Mouse (Mus musculus): ENCODE data around the gene Ston2. TPM values are rescaled to one million over a fixed set of nuclear protein-coding genes. Genes with fewer than 3 reads are reported as not detected.

Ston2 gene
- total and polyA plus RNA-seq, 3 experiments = 3.6 to 4.7 (median 4.1) TPM

GRCm38 (mm10) chr12:91774811-91775284 is 13.3 kb downstream of the Ston2 start:
- Histone ChIP-seq H3K4me3 (no peak overlapping the region), H3K27me3 (ENCODE audit: control insufficient read depth, insufficient read depth, low read length) (peaks cover 5% of the 10 kb centered on the region), H3K4me1 (ENCODE audit: control insufficient read depth, insufficient read depth, low read length) (no peaks in the 10 kb centered on the region), H3K36me3 (ENCODE audit: control insufficient read depth, insufficient read depth, low read length) (no peaks in the 10 kb centered on the region), H3K27ac (no peak overlapping the region; the same call in none of the 2 replicates), H3K79me2 (replicated peaks; ENCODE audit: control insufficient read depth, insufficient read depth, low read length) (no peaks in the 10 kb centered on the region), H3K9ac (ENCODE audit: low read depth, low read length) (no peak overlapping the region)
- DNase-seq = peak; percentile 58 to 74
- 53% methylated on average over 8 of the region's 8 CpGs for WGBS
- TF ChIP-seq CTCF (IDR thresholded peaks at IDR 0.05) (peak; percentile 9; the same call in 1 of the 2 replicates), EP300 (IDR thresholded peaks at IDR 0.05; ENCODE audit: insufficient read depth, low read depth, low read length) (no peak)
- intact Hi-C loops (cut with DNase I) = no loop called here

DNA sequence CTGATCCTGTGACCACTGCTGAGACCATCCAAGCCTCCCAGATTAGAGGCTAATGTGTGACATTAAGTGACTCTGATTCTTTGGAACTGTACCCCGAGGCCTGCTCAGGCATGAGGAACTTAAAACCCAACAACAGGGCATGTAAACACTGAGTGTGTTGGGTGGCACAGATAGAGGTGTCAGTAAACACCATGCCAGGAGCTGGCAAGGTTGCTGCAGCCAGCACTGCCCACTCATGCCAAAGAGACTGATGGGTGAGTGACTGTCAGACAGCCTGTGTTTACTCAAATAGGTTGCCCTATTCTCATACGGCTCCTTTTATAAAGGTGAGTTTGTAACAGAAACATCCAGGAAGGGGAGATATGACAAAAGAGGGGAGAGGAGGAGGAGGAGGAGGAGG is 19.3 kb downstream of the Ston2 start:
- Histone ChIP-seq H3K4me1 (ENCODE audit: control insufficient read depth, insufficient read depth, low read length) (peaks cover 9% of the 10 kb centered on the region), H3K4me3 (no peak overlapping the region), H3K27ac (no peak overlapping the region), H3K9ac (ENCODE audit: low read depth, low read length) (no peak overlapping the region), H3K27me3 (ENCODE audit: control insufficient read depth, insufficient read depth, low read length) (no peaks in the 10 kb centered on the region), H3K79me2 (replicated peaks; ENCODE audit: control insufficient read depth, insufficient read depth, low read length) (no peaks in the 10 kb centered on the region), H3K36me3 (ENCODE audit: control insufficient read depth, insufficient read depth, low read length) (no peaks in the 10 kb centered on the region)
- no peak for TF ChIP-seq EP300 (IDR thresholded peaks at IDR 0.05; ENCODE audit: insufficient read depth, low read depth, low read length)
- TF ChIP-seq POLR2A (IDR thresholded peaks at IDR 0.05; ENCODE audit: insufficient read depth, low read depth, low read length) = no peak
- WGBS = 59% methylated on average over 2 of the region's 2 CpGs
- DNase-seq = no peak
- intact Hi-C loops (cut with DNase I) = no loop called here

GRCm38 (mm10) chr12:91768176-91768575 is 20.0 kb downstream of the Ston2 start:
- 88% methylated on average over 6 of the region's 6 CpGs for WGBS
- TF ChIP-seq POLR2A (IDR thresholded peaks at IDR 0.05; ENCODE audit: insufficient read depth, low read depth, low read length) = no peak
- no peaks in the 10 kb centered on the region for H3K27me3 ChIP-seq (ENCODE audit: control insufficient read depth, insufficient read depth, low read length)

GRCm38 (mm10) chr12:91766338-91767107 is 21.7 kb downstream of the Ston2 start:
- H3K27ac ChIP-seq = peak overlapping the region; percentile 54
- H3K4me3 ChIP-seq = peak overlapping the region; percentile 47
- H3K79me2 ChIP-seq (replicated peaks; ENCODE audit: control insufficient read depth, insufficient read depth, low read length) = no peaks in the 10 kb centered on the region
- WGBS = 36% methylated on average over 14 of the region's 14 CpGs
- intact Hi-C loops (cut with DNase I) = no loop called here
- H3K27me3 ChIP-seq (ENCODE audit: control insufficient read depth, insufficient read depth, low read length) = no peaks in the 10 kb centered on the region
- DNase-seq = peak; percentile 64 to 76
- no peaks in the 10 kb centered on the region for H3K36me3 ChIP-seq (ENCODE audit: control insufficient read depth, insufficient read depth, low read length)
- TF ChIP-seq EP300 (IDR thresholded peaks at IDR 0.05; ENCODE audit: insufficient read depth, low read depth, low read length) (peak; percentile 80), POLR2A (IDR thresholded peaks at IDR 0.05; ENCODE audit: insufficient read depth, low read depth, low read length) (no peak), CTCF (IDR thresholded peaks at IDR 0.05) (no peak)
- H3K4me1 ChIP-seq (ENCODE audit: control insufficient read depth, insufficient read depth, low read length) = peaks cover 9% of the 10 kb centered on the region
- H3K9ac ChIP-seq (ENCODE audit: low read depth, low read length) = 0 out of 2 replicates have a peak overlapping the region, but pooled peaks have one; percentile 14

More at GRCm38 (mm10) chr12:91768176-91768575, 20.0 kb downstream of the Ston2 start:
- H3K4me1 ChIP-seq (ENCODE audit: control insufficient read depth, insufficient read depth, low read length) = peaks cover 9% of the 10 kb centered on the region
- H3K27ac ChIP-seq = no peak overlapping the region
- DNase-seq = no peak
- H3K36me3 ChIP-seq (ENCODE audit: control insufficient read depth, insufficient read depth, low read length) = no peaks in the 10 kb centered on the region
- no peaks in the 10 kb centered on the region for H3K79me2 ChIP-seq (replicated peaks; ENCODE audit: control insufficient read depth, insufficient read depth, low read length)
- no peak overlapping the region for H3K9ac ChIP-seq (ENCODE audit: low read depth, low read length)
- intact Hi-C loops (cut with DNase I) = no loop called here
- no peak overlapping the region for H3K4me3 ChIP-seq

DNA sequence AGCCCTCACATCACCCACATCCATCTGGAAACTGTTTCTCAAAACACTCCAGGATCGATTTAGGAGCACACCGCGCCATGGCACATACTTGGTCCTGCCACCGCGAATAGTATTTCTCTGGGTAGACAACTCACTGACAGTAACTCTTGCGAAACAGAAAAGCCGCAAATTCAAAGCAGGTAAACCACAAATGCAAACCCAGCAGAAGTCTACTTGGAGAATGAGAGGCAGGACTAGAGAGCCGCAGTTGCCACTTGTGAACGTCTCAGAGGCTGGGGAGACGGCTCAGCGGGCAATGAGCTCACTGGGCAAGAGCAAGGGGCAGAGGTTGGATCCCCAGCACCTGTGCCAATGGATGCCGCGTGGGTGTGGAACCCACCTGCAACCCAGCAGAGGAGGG is 22.7 kb downstream of the Ston2 start:
- intact Hi-C loops (cut with DNase I) = no loop called here
- H3K4me3 ChIP-seq = no peak overlapping the region
- no peaks in the 10 kb centered on the region for H3K79me2 ChIP-seq (replicated peaks; ENCODE audit: control insufficient read depth, insufficient read depth, low read length)
- DNase-seq = peak in 1 of 2 experiments; percentile 16
- WGBS = 72% methylated on average over 13 of the region's 13 CpGs
- H3K36me3 ChIP-seq (ENCODE audit: control insufficient read depth, insufficient read depth, low read length) = no peaks in the 10 kb centered on the region
- no peak overlapping the region for H3K9ac ChIP-seq (ENCODE audit: low read depth, low read length)
- TF ChIP-seq POLR2A (IDR thresholded peaks at IDR 0.05; ENCODE audit: insufficient read depth, low read depth, low read length) (no peak), EP300 (IDR thresholded peaks at IDR 0.05; ENCODE audit: insufficient read depth, low read depth, low read length) (no peak), CTCF (IDR thresholded peaks at IDR 0.05) (no peak)
- H3K27me3 ChIP-seq (ENCODE audit: control insufficient read depth, insufficient read depth, low read length) = no peaks in the 10 kb centered on the region
- no peak overlapping the region for H3K27ac ChIP-seq
- peaks cover 9% of the 10 kb centered on the region for H3K4me1 ChIP-seq (ENCODE audit: control insufficient read depth, insufficient read depth, low read length)

GRCm38 (mm10) chr12:91765054-91765453 is 23.1 kb downstream of the Ston2 start:
- no peaks in the 10 kb centered on the region for H3K27me3 ChIP-seq (ENCODE audit: control insufficient read depth, insufficient read depth, low read length)
- no peak for DNase-seq
- H3K79me2 ChIP-seq (replicated peaks; ENCODE audit: control insufficient read depth, insufficient read depth, low read length) = no peaks in the 10 kb centered on the region
- TF ChIP-seq POLR2A (IDR thresholded peaks at IDR 0.05; ENCODE audit: insufficient read depth, low read depth, low read length) = no peak
- no peak for TF ChIP-seq CTCF (IDR thresholded peaks at IDR 0.05)
- TF ChIP-seq EP300 (IDR thresholded peaks at IDR 0.05; ENCODE audit: insufficient read depth, low read depth, low read length) = no peak
- H3K27ac ChIP-seq = no peak overlapping the region
- WGBS = 39% methylated on average over 2 of the region's 2 CpGs
- peaks cover 9% of the 10 kb centered on the region for H3K4me1 ChIP-seq (ENCODE audit: control insufficient read depth, insufficient read depth, low read length)
- intact Hi-C loops (cut with DNase I) = no loop called here
- no peak overlapping the region for H3K9ac ChIP-seq (ENCODE audit: low read depth, low read length)
- no peaks in the 10 kb centered on the region for H3K36me3 ChIP-seq (ENCODE audit: control insufficient read depth, insufficient read depth, low read length)
- H3K4me3 ChIP-seq = no peak overlapping the region

Data from heart, adult 2 months (tissue).